Mouse (Mus musculus): ENCODE measurements around the gene Gp1bb. TPM values are rescaled to one million over a fixed set of nuclear protein-coding genes. Genes with fewer than 3 reads are reported as not detected.

Gp1bb gene
- polyA plus RNA-seq, 1 experiment from 2014 or later, result 13.1 TPM

GRCm38 (mm10) chr16:18638396-18638795, 16.2 kb upstream of the Gp1bb start:
- Histone ChIP-seq H3K27me3 (replicated peaks) (no peaks in the 10 kb centered on the region), H3K4me1 (no peaks in the 10 kb centered on the region), H3K4me3 (no peak overlapping the region), H3K27ac (no peak overlapping the region), H3K9me3 (no peaks in the 10 kb centered on the region), H3K36me3 (replicated peaks) (no peaks in the 10 kb centered on the region), H3K4me2 (no peak overlapping the region), H3K9ac (no peak overlapping the region)
- 42% methylated on average over 2 of the region's 2 CpGs for WGBS
- no peak for ATAC-seq (replicated peaks)

GRCm38 (mm10) chr16:18636804-18637203, 14.6 kb upstream of the Gp1bb start:
- Histone ChIP-seq H3K27me3 (replicated peaks) (no peaks in the 10 kb centered on the region), H3K9ac (no peak overlapping the region), H3K9me3 (no peaks in the 10 kb centered on the region), H3K4me3 (no peak overlapping the region), H3K27ac (no peak overlapping the region), H3K4me1 (no peaks in the 10 kb centered on the region), H3K36me3 (replicated peaks) (no peaks in the 10 kb centered on the region), H3K4me2 (no peak overlapping the region)
- 50% methylated on average over 3 of the region's 3 CpGs for WGBS
- ATAC-seq (replicated peaks), result no peak

GRCm38 (mm10) chr16:18636401-18636800, 14.2 kb upstream of the Gp1bb start:
- Histone ChIP-seq H3K27ac (no peak overlapping the region), H3K9me3 (no peaks in the 10 kb centered on the region), H3K27me3 (replicated peaks) (no peaks in the 10 kb centered on the region), H3K9ac (no peak overlapping the region), H3K4me1 (no peaks in the 10 kb centered on the region), H3K4me2 (no peak overlapping the region), H3K36me3 (replicated peaks) (no peaks in the 10 kb centered on the region), H3K4me3 (no peak overlapping the region)
- no peak for ATAC-seq (replicated peaks)
- WGBS, result 79% methylated on average over 5 of the region's 5 CpGs

- ATAC-seq (replicated peaks), result no peak
- Histone ChIP-seq H3K4me3 (no peak overlapping the region), H3K9me3 (no peaks in the 10 kb centered on the region), H3K27ac (no peak overlapping the region), H3K4me2 (no peak overlapping the region), H3K9ac (no peak overlapping the region), H3K36me3 (replicated peaks) (no peaks in the 10 kb centered on the region), H3K4me1 (peaks cover 15% of the 10 kb centered on the region), H3K27me3 (replicated peaks) (no peaks in the 10 kb centered on the region)
- 15% methylated on average over 1 of the region's 1 CpGs for WGBS
Measured at GRCm38 (mm10) chr16:18633333-18633732, 11.1 kb upstream of the Gp1bb start.

GRCm38 (mm10) chr16:18632816-18633215, 10.6 kb upstream of the Gp1bb start:
- WGBS, result 55% methylated on average over 2 of the region's 2 CpGs
- H3K27ac ChIP-seq, result no peak overlapping the region
- H3K36me3 ChIP-seq (replicated peaks), result no peaks in the 10 kb centered on the region
- ATAC-seq (replicated peaks), result no peak
- peaks cover 20% of the 10 kb centered on the region for H3K4me1 ChIP-seq
- H3K4me2 ChIP-seq, result no peak overlapping the region
- H3K27me3 ChIP-seq (replicated peaks), result no peaks in the 10 kb centered on the region
- H3K4me3 ChIP-seq, result no peak overlapping the region
- no peak overlapping the region for H3K9ac ChIP-seq
- H3K9me3 ChIP-seq, result no peaks in the 10 kb centered on the region

- Histone ChIP-seq H3K9ac (no peak overlapping the region), H3K36me3 (replicated peaks) (no peaks in the 10 kb centered on the region), H3K27ac (no peak overlapping the region), H3K27me3 (replicated peaks) (no peaks in the 10 kb centered on the region), H3K4me2 (no peak overlapping the region), H3K9me3 (no peaks in the 10 kb centered on the region), H3K4me1 (peaks cover 27% of the 10 kb centered on the region), H3K4me3 (no peak overlapping the region)
- WGBS, result 52% methylated on average over 3 of the region's 3 CpGs
- no peak for ATAC-seq (replicated peaks)
Measured at GRCm38 (mm10) chr16:18632059-18632458, 9.9 kb upstream of the Gp1bb start.

GRCm38 (mm10) chr16:18631141-18631540, 8.9 kb upstream of the Gp1bb start:
- no peak for ATAC-seq (replicated peaks)
- no peak overlapping the region for H3K9ac ChIP-seq
- peaks cover 36% of the 10 kb centered on the region for H3K4me1 ChIP-seq
- 0 out of 2 replicates have a peak, but pooled peaks cover under 1% of the 10 kb centered on the region for H3K27me3 ChIP-seq (replicated peaks)
- H3K4me2 ChIP-seq, result no peak overlapping the region
- no peak overlapping the region for H3K4me3 ChIP-seq
- 58% methylated on average over 7 of the region's 7 CpGs for WGBS
- no peak overlapping the region for H3K27ac ChIP-seq
- no peaks in the 10 kb centered on the region for H3K36me3 ChIP-seq (replicated peaks)
- H3K9me3 ChIP-seq, result no peaks in the 10 kb centered on the region

GRCm38 (mm10) chr16:18630291-18630690, 8.1 kb upstream of the Gp1bb start:
- WGBS, result 58% methylated on average over 5 of the region's 5 CpGs
- H3K27me3 ChIP-seq (replicated peaks), result peaks cover 9% of the 10 kb centered on the region
- H3K4me3 ChIP-seq, result peak overlapping the region; percentile 84
- H3K27ac ChIP-seq, result peak overlapping the region; percentile 86
- peak overlapping the region; percentile 94 for H3K4me2 ChIP-seq
- H3K4me1 ChIP-seq, result peaks cover 45% of the 10 kb centered on the region
- H3K9ac ChIP-seq, result peak overlapping the region; percentile 95
- H3K36me3 ChIP-seq (replicated peaks), result 0 out of 2 replicates have a peak, but pooled peaks cover 3% of the 10 kb centered on the region
- peak; percentile 10 for ATAC-seq (replicated peaks)
- no peaks in the 10 kb centered on the region for H3K9me3 ChIP-seq

GRCm38 (mm10) chr16:18629390-18630231, 7.4 kb upstream of the Gp1bb start, which contains the start of gene Sept5:
Gene Sept5, minus strand, starts transcription at chr16:18629954.
- Histone ChIP-seq H3K4me2 (peak within 1 kb of the TSS; percentile 94), H3K4me1 (peaks cover 45% of the 10 kb centered on the region), H3K36me3 (replicated peaks) (peaks cover 10% of the 10 kb centered on the region; the same call in 1 of the 2 replicates), H3K4me3 (peak within 1 kb of the TSS; percentile 84), H3K27ac (peak within 1 kb of the TSS; percentile 86), H3K9me3 (no peaks in the 10 kb centered on the region), H3K27me3 (replicated peaks) (peaks cover 16% of the 10 kb centered on the region), H3K9ac (peak within 1 kb of the TSS; percentile 95)
- ATAC-seq (replicated peaks), result peak; percentile 49
- WGBS, result under 1% methylated on average over 76 of the region's 93 CpGs

- H3K36me3 ChIP-seq (replicated peaks), result peaks cover 16% of the 10 kb centered on the region
- ATAC-seq (replicated peaks), result no peak; the same call in 1 of the 2 replicates
- H3K27ac ChIP-seq, result peak overlapping the region; percentile 86
- peak overlapping the region; percentile 94 for H3K4me2 ChIP-seq
- WGBS, result 22% methylated on average over 2 of the region's 2 CpGs
- H3K4me1 ChIP-seq, result peaks cover 45% of the 10 kb centered on the region
- H3K9me3 ChIP-seq, result no peaks in the 10 kb centered on the region
- H3K9ac ChIP-seq, result peak overlapping the region; percentile 95
- peak overlapping the region; percentile 84 for H3K4me3 ChIP-seq
- H3K27me3 ChIP-seq (replicated peaks), result peaks cover 23% of the 10 kb centered on the region
Measured at GRCm38 (mm10) chr16:18628948-18629340, 6.7 kb upstream of the Gp1bb start.

- H3K9me3 ChIP-seq, result no peaks in the 10 kb centered on the region
- peak overlapping the region; percentile 86 for H3K27ac ChIP-seq
- peak overlapping the region; percentile 95 for H3K9ac ChIP-seq
- 44% methylated on average over 7 of the region's 7 CpGs for WGBS
- peak overlapping the region; percentile 84 for H3K4me3 ChIP-seq
- peaks cover 22% of the 10 kb centered on the region for H3K36me3 ChIP-seq (replicated peaks)
- ATAC-seq (replicated peaks), result no peak
- H3K4me1 ChIP-seq, result peaks cover 45% of the 10 kb centered on the region
- H3K27me3 ChIP-seq (replicated peaks), result peaks cover 28% of the 10 kb centered on the region
- peak overlapping the region; percentile 94 for H3K4me2 ChIP-seq
Measured at GRCm38 (mm10) chr16:18628206-18628947, 6.2 kb upstream of the Gp1bb start.

- WGBS, result 40% methylated on average over 3 of the region's 3 CpGs
- peak overlapping the region; percentile 84; the same call in 1 of the 2 replicates for H3K4me3 ChIP-seq
- no peak for ATAC-seq (replicated peaks)
- peak overlapping the region; percentile 94 for H3K4me2 ChIP-seq
- H3K9ac ChIP-seq, result no peak overlapping the region
- H3K36me3 ChIP-seq (replicated peaks), result peaks cover 34% of the 10 kb centered on the region
- H3K27me3 ChIP-seq (replicated peaks), result peaks cover 40% of the 10 kb centered on the region
- no peak overlapping the region for H3K27ac ChIP-seq
- H3K4me1 ChIP-seq, result peaks cover 45% of the 10 kb centered on the region
- no peaks in the 10 kb centered on the region for H3K9me3 ChIP-seq
Measured at GRCm38 (mm10) chr16:18627163-18627562, 5.0 kb upstream of the Gp1bb start.
